Mouse (Mus musculus): Measurements from ENCODE around the gene B3galnt1.
A peak's percentile ranks its signal among the peaks of the same experiment; 100 is the strongest.

Gene B3galnt1

DNA sequence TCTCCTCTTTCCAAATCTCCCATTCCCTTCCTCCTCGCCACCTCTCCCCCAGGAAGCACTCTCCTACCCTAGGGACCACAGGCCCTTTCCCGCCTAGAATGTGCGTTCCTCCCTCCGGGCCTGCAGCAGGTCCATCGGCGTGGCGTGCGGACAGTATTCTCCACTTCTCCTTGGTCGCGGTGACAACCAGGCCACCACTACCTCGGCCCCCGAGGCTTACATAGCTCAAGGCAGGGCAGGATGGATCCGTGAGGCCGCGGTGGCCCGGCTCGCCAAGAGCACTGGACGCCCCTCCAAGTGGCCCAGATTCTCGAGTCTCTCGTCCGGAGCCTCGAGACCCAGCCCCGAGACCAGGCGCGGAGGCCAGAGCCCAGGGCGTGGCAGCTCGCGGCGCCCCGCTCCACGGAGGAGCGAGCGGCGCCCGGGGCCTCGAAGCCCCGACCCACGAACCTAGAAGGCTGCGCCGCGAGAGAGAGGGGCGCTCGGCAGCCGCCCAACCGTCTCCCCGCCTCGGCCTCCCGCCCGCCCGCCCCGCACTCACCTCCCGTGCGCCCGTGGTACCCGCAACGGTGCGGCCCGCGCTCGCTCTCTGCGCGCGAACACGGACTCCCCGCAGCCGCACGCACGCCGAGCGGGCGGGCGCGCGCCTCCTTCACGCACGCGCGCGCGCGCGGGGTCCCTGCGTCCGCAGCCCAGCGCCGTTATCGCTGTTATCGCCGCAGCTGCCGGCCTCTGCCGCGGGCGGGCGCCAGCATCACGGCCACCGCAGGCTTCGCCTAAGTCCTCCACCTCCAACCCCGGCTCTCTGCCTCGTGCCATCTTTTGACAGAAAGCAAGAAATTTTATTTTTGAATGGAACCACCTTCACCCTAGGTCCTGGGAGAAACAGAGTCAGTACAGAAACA, at the start of gene B3galnt1:
Gene B3galnt1, minus strand, starts transcription at position 700 of the 905 bp plus-strand sequence.
- DNase-seq: peak; percentile 64 to 80

DNA sequence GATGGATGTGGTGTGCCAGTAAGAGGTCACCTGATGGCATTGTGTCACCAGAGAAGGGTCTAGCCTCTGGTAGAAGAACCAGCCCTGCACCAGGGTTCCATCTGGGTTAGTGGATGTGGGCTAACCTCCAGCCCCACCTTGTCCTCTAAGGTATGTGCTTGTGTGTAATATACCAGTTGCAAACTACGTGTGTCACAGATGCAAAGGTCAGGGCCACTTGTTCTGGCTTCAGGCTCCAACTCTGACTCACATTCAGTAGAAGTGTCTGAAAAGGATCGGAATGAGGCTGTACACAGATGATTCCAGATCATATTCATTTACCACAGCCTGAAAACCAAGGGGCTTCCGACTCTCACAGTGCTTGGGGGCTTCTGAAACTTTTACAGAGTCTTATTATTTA, 35.8 kb upstream of the B3galnt1 start:
- no peak for DNase-seq

DNA sequence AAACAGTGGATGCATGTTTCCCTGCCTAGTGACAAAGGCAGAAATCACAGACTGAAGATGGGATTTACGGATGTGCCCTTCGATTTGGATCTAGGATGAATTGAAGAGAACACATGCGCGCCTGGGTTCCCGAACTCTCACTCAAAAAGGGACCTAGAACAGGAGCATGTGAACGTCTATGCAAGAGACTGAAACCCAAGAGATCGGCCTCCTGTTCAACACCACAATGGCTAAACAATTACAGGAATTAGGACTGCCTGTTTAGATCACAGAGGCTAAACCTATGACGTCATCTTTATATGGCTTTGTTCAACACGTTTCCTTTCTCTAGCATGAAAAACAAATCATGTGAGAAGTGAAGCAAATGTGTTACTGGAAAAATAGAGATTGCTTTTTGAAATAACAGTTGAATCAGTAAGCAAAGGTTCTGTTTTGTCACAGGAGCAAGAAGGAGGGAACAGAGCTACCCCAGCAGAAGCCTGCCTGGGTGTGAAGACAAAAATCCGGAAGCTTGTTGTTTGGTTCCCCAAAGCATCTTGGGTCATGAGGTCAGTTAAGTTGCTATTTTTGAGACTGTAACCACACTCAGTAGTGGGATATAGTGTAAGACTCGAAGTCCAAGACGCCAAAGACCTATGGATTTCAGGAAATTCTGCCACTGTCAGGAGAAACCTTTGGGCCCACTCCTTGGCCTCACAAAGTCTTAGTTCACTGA, 35.1 kb upstream of the B3galnt1 start:
- DNase-seq: no peak

DNA sequence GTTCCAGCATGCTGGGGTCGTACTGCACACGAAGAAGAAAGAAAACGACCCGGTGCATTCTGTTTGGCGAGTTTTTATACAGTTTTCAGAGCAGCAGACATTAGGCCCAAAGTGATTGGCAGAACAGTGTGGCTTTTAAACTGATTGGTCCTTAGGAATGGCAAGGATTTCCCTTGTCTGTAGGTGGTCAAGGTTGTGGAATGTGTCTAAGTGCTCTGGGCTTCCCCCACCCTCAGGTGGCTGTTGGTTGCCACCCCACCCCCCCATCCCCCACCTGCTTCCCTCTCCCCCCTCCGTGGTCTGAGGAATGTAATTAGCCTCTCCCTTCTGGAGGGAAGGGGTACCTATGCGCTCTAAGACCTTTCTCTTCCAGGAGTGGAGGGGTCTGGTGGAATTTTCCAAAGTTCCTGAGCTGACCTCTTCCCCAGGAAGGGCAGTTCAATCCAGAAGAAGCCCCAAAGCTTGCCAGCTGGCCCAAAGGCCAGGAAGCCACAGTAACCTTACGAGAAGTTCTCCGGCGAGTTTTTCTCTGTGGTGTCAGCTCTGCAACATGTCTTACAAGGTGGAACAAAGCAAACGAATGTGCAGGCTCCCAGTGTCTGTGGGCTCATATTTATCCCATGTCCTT, 28.3 kb upstream of the B3galnt1 start:
- peak; percentile 14 to 26 for DNase-seq

DNA sequence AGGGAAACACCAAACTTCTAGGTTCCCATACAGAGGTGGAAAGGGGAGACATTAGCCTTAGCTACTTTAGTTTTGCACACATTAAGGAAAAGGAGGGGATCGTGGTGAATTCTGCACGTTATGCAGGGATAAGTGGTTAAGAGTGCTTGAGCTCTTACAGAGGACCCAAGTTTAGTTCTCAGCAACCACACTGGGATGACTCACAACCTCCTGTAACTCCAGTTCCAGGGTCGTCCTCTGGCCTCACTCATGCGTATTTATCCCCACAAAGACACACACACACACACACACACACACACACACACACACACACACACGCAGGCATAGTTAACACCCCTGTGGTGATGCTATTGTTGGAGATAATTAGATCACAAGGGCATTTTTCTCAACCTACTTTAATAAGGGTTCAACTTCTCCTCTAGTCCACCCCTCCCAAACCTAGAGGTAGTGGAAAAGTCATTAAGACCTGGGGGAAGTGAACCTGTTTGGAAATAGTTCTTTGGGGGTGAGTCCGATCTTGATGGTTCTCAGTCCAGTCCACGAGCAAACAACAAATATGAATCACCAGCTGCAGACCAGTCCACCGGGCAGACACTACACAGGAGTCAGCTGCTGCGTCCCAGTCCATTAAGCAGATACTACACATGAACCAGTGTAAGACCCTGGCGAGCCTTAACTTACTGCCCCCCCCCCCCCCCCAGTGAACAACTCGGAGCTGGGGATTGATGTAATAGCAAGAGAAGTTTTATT, 27.6 kb upstream of the B3galnt1 start:
- no peak for DNase-seq

DNA sequence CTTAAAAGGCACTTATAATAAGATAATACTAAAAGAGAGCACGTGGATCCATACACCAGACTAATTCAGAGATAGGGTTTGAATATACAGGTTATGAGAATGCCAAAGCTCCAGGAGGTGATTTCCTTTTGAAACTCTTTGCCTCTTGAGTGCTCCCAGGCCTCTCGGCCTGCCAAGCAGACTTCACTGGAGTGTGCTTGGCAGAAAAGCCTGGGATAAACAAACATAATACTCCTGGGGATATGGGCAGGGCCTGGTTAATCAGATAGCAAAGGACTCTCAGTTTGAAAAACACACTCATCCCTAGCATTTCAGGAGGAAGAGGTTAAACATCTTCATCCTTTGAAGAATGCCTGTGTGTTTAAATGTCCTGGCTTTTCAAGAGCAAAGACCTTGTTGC, 25.4 kb upstream of the B3galnt1 start:
- DNase-seq: no peak

DNA sequence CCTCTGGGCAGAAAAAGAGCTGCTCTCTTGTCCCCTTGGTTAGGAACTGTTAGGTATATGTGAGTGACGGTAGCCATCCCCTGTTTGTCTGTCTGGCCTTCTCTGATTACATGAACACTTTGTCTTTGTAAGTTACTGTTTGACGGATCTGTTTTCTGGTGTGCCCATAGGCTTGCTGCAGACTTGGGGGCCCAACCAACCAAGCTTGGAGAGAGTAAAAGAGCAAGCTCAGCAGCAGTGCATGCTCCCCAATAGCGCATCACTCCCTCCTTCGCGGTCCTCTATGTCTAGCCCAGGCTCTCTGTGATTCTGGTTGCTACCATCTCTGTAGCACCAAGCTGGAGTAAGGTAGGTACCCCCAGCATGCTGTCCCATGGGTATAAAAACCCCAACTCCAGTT, 9.1 kb upstream of the B3galnt1 start:
- DNase-seq: peak in 1 of 2 experiments; percentile 25

DNA sequence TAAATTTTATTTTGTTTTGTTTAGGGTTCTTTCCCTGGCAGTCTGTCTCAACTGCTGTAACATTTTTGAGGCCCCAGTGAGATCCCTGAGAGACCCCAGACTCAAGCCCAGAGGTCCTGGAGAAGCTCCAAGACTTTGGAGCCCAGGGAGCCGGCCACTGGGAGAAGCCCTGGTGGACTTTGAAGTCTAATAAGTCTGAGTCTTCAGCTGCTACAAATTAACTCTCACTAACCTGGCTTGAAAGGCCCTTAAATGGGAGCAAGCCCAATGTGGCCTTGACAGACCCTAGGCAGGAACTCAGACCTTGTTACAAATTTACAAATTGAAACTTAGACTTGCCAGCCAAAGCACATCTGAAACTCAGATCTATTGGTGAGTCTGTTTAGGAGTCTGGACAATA, 8.7 kb upstream of the B3galnt1 start:
- DNase-seq: peak; percentile 55 to 84

DNA sequence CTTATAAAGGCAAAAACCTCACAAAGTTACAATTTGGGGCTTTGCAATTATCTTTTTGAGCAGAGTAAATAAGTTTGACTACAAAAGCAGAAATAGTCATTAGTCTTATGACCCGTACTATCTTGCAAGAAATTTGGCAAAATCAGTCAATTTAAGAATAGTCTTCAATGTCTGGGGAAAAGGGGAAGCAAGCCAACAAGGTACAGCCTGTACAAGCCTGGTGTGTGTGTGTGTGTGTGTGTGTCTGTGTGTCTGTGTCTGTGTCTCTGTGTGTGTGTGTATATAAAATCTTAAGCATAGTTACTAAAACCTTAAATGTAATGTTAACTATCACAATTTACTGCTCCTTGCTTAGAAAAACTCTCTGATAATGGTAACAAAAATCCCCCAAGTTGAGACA, 8.2 kb upstream of the B3galnt1 start:
- DNase-seq: peak in 1 of 2 experiments; percentile 28

DNA sequence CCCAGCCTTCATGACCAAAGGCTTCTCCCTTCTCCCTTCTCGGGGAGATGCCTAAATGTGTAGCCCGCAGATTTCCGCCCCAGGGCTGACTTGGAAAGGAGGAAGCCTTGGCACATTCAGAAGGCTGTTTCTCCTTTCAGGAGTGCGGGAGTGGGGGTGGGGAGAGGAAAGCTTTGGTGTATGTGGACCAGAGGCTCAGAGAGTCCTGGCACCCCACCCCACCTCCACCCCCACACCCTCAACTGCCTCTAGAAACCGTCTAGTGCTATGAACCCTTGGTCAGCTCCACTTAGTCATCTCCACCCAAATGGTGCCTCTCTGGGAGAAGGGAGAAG, 373 bp upstream of the B3galnt1 start:
- DNase-seq: peak in 1 of 2 experiments; percentile 39

DNA sequence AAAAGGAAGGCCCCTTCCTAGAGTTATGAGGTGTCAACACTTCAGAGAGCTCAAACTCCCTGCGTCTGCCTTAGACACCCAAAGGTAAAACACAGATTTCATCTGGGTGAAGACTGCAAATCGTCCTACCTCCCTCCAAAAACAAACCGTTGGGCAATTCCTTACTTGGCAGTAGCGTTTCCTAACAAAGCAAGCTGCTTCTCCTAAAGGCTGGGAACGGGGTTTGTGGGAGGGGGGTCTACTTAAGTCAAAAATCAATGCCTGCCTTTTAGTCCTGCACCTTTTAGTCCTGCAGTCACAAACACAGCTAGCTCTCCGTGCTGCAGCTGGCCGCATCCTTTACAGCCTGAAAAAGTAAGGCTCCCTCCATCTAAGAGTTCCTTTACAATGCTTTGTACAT, 944 bp downstream of the B3galnt1 start:
- no peak for DNase-seq

DNA sequence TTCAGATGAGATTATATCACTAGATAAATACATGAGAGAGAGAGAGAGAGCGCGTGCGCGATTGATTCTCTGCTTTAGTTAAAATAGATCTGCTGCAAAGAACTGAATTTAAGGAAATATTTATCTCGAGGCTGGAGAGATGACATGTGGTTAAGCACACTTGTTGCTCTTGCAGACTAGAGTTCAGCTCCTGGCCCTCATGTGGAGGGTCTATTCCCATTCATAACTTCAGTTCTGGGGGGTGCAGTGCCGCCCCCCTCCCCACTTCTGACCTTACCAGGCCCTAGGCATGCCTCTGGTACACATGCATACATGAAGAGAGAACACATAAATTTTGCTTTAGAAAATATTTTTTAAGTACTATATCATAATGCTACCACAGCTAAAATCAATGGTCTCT, 1.5 kb downstream of the B3galnt1 start:
- no peak for DNase-seq

DNA sequence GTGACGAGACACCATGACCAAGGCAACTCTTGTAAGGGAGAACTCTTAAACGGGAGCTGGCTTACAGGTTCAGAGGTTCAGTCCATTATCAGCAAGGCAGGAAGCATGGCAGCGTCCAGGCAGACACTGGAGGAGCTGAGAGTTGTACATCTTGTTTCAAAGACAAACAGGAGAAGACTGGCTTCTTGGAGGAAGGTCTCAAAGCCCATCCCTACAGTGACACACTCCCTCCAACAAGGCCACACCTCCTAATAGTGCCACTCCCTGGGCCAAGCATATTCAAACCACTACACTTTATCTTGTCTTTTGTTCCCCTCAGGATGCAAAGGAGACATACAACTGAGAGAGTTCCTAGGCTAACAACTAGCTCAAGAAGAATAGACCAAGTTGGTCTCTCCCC, 2.6 kb downstream of the B3galnt1 start:
- DNase-seq: no peak

DNA sequence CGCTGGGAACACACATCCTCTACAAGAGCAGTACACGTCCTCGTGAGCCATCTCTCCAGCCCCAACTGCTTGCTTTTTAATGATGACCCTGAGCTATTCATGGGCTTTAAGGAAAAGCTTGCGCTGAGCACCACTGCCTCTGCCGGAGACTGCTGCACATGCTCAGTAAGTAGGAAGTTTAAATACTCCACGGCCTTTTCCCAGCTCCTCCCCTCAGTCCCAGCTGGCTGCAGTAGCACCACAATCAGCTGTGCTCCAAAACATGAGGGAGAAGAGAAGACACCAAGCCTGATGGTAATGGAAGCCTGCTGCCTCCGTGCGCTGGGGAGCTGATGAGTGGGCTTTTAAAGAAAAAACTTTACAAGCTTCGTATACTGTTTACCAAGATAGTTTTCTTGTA, 4.7 kb downstream of the B3galnt1 start:
- DNase-seq: no peak

DNA sequence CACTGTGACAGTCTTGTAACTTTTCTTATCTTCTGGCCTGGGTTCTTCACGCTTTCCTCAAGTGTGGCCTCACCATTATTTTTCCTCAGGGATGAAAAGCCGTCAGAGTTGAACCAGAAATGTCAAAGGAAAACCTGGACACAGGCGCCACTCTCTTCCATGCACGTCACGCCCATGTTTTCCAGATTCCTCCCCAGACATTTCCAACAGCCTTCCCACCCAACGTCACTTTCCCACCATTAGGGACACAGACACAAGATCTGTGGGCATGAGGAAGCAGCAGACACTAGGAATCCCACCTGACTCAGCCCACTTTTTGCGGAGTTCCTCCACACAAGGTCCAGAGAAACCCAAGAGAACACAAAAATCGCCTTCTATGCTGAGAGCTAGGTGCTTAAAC, 5.3 kb downstream of the B3galnt1 start:
- no peak for DNase-seq

DNA sequence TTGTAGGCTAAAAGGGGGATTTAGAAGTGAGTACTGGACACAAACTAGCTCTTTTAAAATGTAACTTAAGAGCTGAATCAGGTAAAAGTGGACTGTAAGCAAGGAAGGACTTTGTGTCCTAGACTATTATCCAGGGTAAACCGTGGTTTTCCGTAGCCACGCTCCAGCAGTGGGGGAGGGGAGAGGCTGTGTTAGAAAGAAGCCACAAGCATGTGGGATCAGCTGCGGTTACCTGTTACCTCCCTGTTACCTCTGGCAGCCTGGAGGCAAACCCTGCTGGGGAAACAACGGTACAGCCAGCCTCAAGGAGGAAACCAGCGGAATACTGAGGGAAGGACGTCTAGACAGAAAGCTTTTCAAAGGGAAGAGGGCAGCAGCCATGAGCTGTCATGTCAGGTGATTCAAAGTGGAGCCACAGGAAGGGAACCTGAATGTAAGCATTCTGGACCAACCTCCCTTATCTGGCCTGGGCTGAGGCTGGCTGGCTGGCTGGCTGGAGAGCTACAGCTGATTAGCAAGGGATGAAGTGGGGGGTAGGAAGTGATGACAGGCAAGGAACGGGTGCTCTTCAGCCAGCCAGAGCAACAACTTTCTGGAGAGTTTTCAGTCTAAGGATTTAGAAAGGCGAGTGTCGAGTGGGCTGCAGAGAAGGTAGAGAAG, 10.5 kb downstream of the B3galnt1 start:
- DNase-seq: peak; percentile 89

DNA sequence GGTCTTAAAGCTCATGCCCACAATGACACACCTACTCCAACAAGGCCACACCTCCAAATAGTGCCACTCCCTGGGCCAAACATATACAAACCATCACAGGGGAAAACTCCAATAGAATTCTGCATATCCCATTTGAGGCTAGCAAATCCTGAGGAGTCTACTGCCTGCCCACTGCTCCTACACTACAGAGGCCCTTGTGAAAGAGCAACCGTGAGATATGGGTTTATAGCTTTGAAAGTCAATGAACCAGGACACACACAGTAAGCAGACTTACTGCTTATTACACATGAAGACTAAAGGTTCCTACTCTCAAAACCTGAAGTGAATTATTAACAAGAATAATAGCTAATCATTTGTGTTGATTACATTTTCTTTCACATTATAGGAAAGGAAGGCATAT, 15.0 kb downstream of the B3galnt1 start:
- no peak for DNase-seq

DNA sequence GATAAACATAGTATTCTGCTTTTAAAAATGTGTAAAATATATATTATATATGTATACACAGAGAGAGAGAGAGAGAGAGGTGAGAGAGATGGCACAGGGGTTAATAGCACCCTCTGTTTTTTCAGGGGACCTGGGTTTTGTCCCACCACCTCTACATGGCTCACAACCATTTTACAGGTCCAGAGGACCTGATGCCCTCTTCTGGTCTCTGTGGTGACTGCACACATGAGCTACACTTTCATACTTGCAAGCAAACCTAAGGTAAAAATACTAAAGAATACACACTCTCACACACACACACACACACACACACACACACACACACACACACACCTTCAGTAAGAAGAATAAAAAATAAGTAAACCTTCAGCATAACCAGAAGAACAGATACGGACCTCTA, 20.0 kb downstream of the B3galnt1 start:
- DNase-seq: peak in 1 of 2 experiments; percentile 44

DNA sequence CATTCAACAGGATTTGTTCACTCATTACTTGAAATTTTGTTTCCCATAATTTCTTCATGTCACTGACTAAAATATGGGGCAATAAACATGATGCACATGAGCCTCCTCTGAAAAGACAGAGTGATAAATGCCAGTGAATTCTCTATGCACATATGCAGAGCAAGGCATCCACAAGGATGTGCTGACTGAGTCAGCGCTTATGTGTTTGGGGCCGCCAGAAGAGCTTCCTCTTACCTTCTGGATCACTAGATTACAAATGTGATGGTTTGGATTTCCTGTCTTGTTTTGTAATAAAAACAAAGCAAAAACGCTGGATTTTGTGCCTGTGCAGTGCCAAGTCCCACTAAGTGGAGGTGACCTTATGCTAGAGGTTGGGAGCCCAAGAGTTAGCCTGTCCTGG, 22.0 kb downstream of the B3galnt1 start:
- no peak for DNase-seq

DNA sequence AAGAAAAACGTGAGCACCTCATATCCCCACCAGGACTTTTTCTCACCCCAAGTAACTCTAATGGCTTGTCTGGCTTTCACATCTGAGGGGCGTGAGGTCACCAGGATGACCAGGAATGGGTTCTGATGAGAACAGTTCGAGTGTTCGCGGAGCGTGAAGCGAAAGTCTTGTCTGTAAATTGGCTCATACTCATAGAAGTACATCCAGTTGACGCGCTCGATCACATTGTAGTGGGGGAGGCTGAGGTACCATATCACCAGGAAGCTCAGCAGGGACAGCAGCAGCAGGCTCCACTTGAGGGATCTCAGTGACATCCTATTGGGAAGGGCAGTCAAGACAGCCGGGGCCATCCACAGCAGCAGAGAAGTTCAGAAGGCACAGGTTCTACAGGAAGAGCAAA, 23.2 kb downstream of the B3galnt1 start:
- DNase-seq: no peak

DNA sequence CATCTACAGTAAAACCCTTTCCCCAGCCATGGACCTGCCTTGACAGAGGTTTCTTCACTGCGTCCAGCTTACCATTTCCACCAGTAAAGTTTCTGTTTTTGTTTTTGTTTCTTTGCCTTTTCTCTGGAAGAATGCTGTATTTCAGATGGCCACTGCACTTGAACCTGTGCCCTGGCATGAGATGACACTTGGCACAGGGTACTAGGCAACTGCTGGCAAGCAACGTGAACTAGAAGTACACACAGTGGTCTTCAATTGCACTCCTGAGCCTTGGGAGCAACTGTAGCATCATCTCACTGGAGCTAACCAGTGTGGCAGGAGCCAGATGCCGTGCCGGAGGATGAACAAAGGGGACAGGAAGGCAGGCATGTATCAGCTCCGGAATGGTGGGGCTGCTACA, 26.2 kb downstream of the B3galnt1 start:
- DNase-seq: no peak

DNA sequence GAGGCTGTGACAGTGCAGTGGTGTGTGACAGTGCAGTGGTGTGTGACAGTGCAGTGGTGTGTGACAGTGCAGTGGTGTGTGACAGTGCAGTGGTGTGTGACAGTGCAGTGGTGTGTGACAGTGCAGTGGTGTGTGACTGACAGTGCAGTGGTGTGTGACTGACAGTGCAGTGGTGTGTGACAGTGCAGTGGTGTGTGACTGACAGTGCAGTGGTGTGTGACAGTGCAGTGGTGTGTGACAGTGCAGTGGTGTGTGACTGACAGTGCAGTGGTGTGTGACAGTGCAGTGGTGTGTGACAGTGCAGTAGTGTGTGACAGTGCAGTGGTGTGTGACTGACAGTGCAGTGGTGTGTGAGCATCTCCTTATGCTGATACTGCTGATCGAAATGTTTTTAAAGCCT, 33.2 kb downstream of the B3galnt1 start:
- DNase-seq: peak in 1 of 2 experiments; percentile 40
